In genomic region chr13:20940389-20940788, GRCm38 (mm10) we compare ENCODE assay signal across 9 mouse cellular contexts.
A peak's percentile ranks its signal among the peaks of the same experiment; 100 is the strongest.
DNase-seq lines count a peak whose midpoint lies in the region; ATAC-seq and TF ChIP-seq lines count a peak whose summit lies in the region.
"Had no signal": no experiment of that assay in that cellular context is flagged by ENCODE, and none has a peak within 500 bp of the region (broad histone marks: within the 10 kb centered on the region; RNA-seq: fewer than 3 reads in every experiment).

No protein-coding gene starts in this region.

- 46% methylated on average over 6 of the region's 6 CpGs for WGBS in liver, adult 2 months
- WGBS in liver, embryonic 11.5 days = 45% methylated on average over 6 of the region's 6 CpGs
- WGBS in intestine, embryonic 15.5 days = 51% methylated on average over 6 of the region's 6 CpGs

- H3K27me3 ChIP-seq in liver, adult 2 months (ENCODE audit: control insufficient read depth, insufficient read depth, low read length) = no peaks in the 10 kb centered on the region
- no peaks in the 10 kb centered on the region for H3K27me3 ChIP-seq in liver, embryonic 11.5 days (replicated peaks; ENCODE audit: control insufficient read depth, insufficient read depth, low read length)
- H3K27me3 ChIP-seq in intestine, embryonic 15.5 days (replicated peaks) = no peaks in the 10 kb centered on the region
- H3K27me3 ChIP-seq: heart, embryonic 13.5 days had no signal

- DNase-seq in cerebellum, adult 9-10 months = peak; percentile 26
- DNase-seq in cerebellum, adult 9-11 months = no peak
- peak; percentile 37 for DNase-seq in liver, adult 2 months (ENCODE audit: extremely low read depth, low read depth, low spot score)
- DNase-seq in liver, embryonic 11.5 days (ENCODE audit: low spot score) = no peak
- peak; percentile 7 for DNase-seq in adrenal gland, adult 8-10 months
- DNase-seq in forelimb bud, embryonic 11.5 days (ENCODE audit: low read depth, low spot score) = peak; percentile 17

- TF ChIP-seq POLR2A in liver, adult 2 months (IDR thresholded peaks at IDR 0.05; ENCODE audit: extremely low read depth, insufficient read depth, low read length) = no peak

- no peaks in the 10 kb centered on the region for H3K36me3 ChIP-seq in liver, adult 2 months (ENCODE audit: control insufficient read depth, insufficient read depth, low read length)
- no peaks in the 10 kb centered on the region for H3K36me3 ChIP-seq in liver, embryonic 11.5 days (ENCODE audit: control insufficient read depth, insufficient read depth, low read length)
- H3K36me3 ChIP-seq in intestine, embryonic 15.5 days = no peaks in the 10 kb centered on the region
- H3K36me3 ChIP-seq: heart, embryonic 13.5 days had no signal

- H3K4me3 ChIP-seq in liver, adult 2 months (ENCODE audit: insufficient read depth, low read depth, low read length) = no peak overlapping the region
- no peak overlapping the region for H3K4me3 ChIP-seq in liver, embryonic 11.5 days (ENCODE audit: low read depth, low read length)
- no peak overlapping the region for H3K4me3 ChIP-seq in intestine, embryonic 15.5 days (replicated peaks)
- H3K4me3 ChIP-seq: heart, embryonic 13.5 days had no signal

- TF ChIP-seq CTCF in liver, adult 2 months (IDR thresholded peaks at IDR 0.05; ENCODE audit: low read depth, low read length) = peak; percentile 41; the same call in 1 of the 2 replicates

- no peak for ATAC-seq in liver, embryonic 11.5 days (replicated peaks; ENCODE audit: low FRiP score)
- ATAC-seq in megakaryocyte-erythroid progenitor cell, adult 5-6 weeks (replicated peaks; ENCODE audit: low FRiP score, low TSS enrichment, poor library complexity, severe bottlenecking) = peak; percentile 57; the same call in 1 of the 2 replicates
- ATAC-seq in intestine, embryonic 15.5 days = no peak

- H3K9ac ChIP-seq in liver, adult 2 months (ENCODE audit: low read depth, low read length) = no peak overlapping the region
- H3K9ac ChIP-seq in liver, embryonic 11.5 days (ENCODE audit: low read depth, low read length) = no peak overlapping the region
- H3K9ac ChIP-seq in intestine, embryonic 15.5 days = no peak overlapping the region
- H3K9ac ChIP-seq: heart, embryonic 13.5 days had no signal

- H3K4me1 ChIP-seq in liver, adult 2 months (ENCODE audit: control insufficient read depth, insufficient read depth, low read length) = no peaks in the 10 kb centered on the region
- H3K4me1 ChIP-seq in liver, embryonic 11.5 days (replicated peaks; ENCODE audit: control insufficient read depth, insufficient read depth, low read length) = no peaks in the 10 kb centered on the region
- H3K4me1 ChIP-seq in intestine, embryonic 15.5 days (replicated peaks) = no peaks in the 10 kb centered on the region
- H3K4me1 ChIP-seq: heart, embryonic 13.5 days had no signal

- no peak overlapping the region for H3K27ac ChIP-seq in liver, adult 2 months (replicated peaks; ENCODE audit: insufficient read depth, low read depth, low read length)
- no peak overlapping the region for H3K27ac ChIP-seq in liver, embryonic 11.5 days (ENCODE audit: low read depth, low read length)
- no peak overlapping the region for H3K27ac ChIP-seq in intestine, embryonic 15.5 days
- H3K27ac ChIP-seq: heart, embryonic 13.5 days had no signal

- H3K4me2 ChIP-seq in liver, embryonic 11.5 days = no peak overlapping the region
- no peak overlapping the region for H3K4me2 ChIP-seq in intestine, embryonic 15.5 days (replicated peaks)
- H3K4me2 ChIP-seq: heart, embryonic 13.5 days had no signal

- H3K9me3 ChIP-seq in liver, embryonic 11.5 days (ENCODE audit: control insufficient read depth, low read length) = no peaks in the 10 kb centered on the region
- no peaks in the 10 kb centered on the region for H3K9me3 ChIP-seq in intestine, embryonic 15.5 days
- H3K9me3 ChIP-seq: heart, embryonic 13.5 days had no signal

- H3K79me2 ChIP-seq in liver, adult 2 months (ENCODE audit: control insufficient read depth, insufficient read depth, low read length) = no peaks in the 10 kb centered on the region

Comparison
In these comparisons a context has a peak if more than half of its experiments do, and no peak if none do; other contexts are left out.
1. DNase-seq: peak in cerebellum, adult 9-10 months (single experiment), liver, adult 2 months (single experiment), adrenal gland, adult 8-10 months (single experiment) and forelimb bud, embryonic 11.5 days (single experiment); none in cerebellum, adult 9-11 months (single experiment) and liver, embryonic 11.5 days (single experiment).